Comparison of ENCODE assay signal across 9 mouse cellular contexts in the genomic region with DNA sequence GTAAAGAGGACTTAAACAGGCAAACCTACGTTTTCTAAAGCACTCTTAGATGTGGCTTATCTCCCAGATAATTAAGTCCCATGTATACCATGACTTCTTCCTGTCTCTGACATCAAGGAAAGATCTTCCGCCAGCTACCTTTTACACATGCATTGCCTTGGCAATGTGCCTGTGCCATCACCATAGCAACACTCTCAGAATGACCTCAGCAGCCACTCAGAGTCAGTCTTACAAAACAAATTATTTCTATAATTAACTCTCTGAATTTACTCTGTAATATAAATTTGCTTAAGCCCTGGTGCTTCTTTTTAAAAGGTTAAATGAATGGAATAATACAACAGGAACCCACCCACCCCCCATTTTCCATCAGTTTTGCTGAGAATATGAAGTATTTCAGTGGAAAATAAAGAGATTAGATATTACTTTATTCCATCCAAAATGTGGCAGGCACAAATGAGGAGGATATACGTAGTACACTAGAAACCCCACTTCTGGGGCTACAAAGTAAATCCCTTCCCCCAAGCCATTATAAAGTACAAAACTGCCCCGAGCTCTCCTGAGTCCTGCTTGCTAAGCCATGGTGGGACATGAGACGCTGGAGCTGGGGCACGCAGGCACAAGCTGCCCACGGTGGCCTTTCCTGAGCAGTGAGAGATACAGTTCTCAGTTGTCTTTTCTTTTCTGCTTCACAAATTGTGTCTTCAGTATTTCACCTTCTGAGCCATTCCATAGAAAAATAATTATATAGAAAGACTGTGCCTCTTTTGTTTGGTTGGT.
DNase-seq lines count a peak whose midpoint lies in the region; ATAC-seq and TF ChIP-seq lines count a peak whose summit lies in the region.
"Had no signal": no experiment of that assay in that cellular context is flagged by ENCODE, and none has a peak within 500 bp of the region (broad histone marks: within the 10 kb centered on the region; RNA-seq: fewer than 3 reads in every experiment).

No protein-coding gene starts in this region.

- peaks cover 8 to 77% of the 10 kb centered on the region in 2 experiments; a peak in 3 of 4 replicates for H3K4me1 ChIP-seq in CH12.LX (ENCODE audit: control insufficient read depth in 1 of 2, insufficient read depth in 2 of 2)
- peaks cover 45% of the 10 kb centered on the region for H3K4me1 ChIP-seq in hindbrain, embryonic 13.5 days (replicated peaks)
- peaks cover 13% of the 10 kb centered on the region; the same call in 1 of the 2 replicates for H3K4me1 ChIP-seq in midbrain, postnatal 0 days (ENCODE audit: insufficient read depth, low read length)
- H3K4me1 ChIP-seq in stomach, postnatal 0 days (replicated peaks; ENCODE audit: control insufficient read depth, insufficient read depth): no peaks in the 10 kb centered on the region; the same call in 1 of the 2 replicates

- 0 out of 2 replicates have a peak, but pooled peaks cover 3% of the 10 kb centered on the region for H3K79me2 ChIP-seq in CH12.LX (replicated peaks; ENCODE audit: control insufficient read depth, extremely low read depth, insufficient read depth, poor library complexity, severe bottlenecking)

- TF ChIP-seq CTCF in CH12.LX (conservative IDR thresholded peaks at IDR 0.05 in 1 of 2, IDR thresholded peaks at IDR 0.05 in 1 of 2; ENCODE audit: low read depth in 2 of 2, low read length in 2 of 2): no peak
- no peak for TF ChIP-seq CTCF in midbrain, postnatal 0 days (IDR thresholded peaks at IDR 0.05)
- TF ChIP-seq CTCF in stomach, postnatal 0 days (IDR thresholded peaks at IDR 0.05; ENCODE audit: low read depth): no peak

- peak overlapping the region in 2 of 3 experiments; percentile 6 to 17 for H3K4me3 ChIP-seq in CH12.LX (replicated peaks in 1 of 3; ENCODE audit: low read depth in 2 of 3, low read length in 2 of 3, poor library complexity in 1 of 3)
- no peak overlapping the region for H3K4me3 ChIP-seq in hindbrain, embryonic 13.5 days
- no peak overlapping the region for H3K4me3 ChIP-seq in midbrain, postnatal 0 days (ENCODE audit: low read depth, low read length)
- no peak overlapping the region for H3K4me3 ChIP-seq in stomach, postnatal 0 days (ENCODE audit: low read depth, low read length)
- H3K4me3 ChIP-seq: embryonic facial prominence, embryonic 12.5 days had no signal

- in situ Hi-C loops in CH12.LX (cut with MboI; ENCODE audit: low pct_ligation_motif_present, low pct_unique_long_range_greater_than_20kb, low sequenced_read_pairs): loop anchor here (10.0 to 25.0 kb wide), 3 partner anchors 63 to 266 kb away; partner anchors contain the start of gene Gnaq

- peak overlapping the region; percentile 96 for H3K4me2 ChIP-seq in CH12.LX (ENCODE audit: insufficient read depth, low read depth, poor library complexity, severe bottlenecking)
- no peak overlapping the region for H3K4me2 ChIP-seq in hindbrain, embryonic 13.5 days
- no peak overlapping the region for H3K4me2 ChIP-seq in midbrain, postnatal 0 days (ENCODE audit: low read depth, low read length, poor library complexity, severe bottlenecking)
- no peak overlapping the region for H3K4me2 ChIP-seq in stomach, postnatal 0 days (replicated peaks; ENCODE audit: low read depth)
- H3K4me2 ChIP-seq: embryonic facial prominence, embryonic 12.5 days had no signal

- peak overlapping the region; percentile 86 for H3K27ac ChIP-seq in CH12.LX (ENCODE audit: insufficient read depth, low read depth)
- peak overlapping the region; percentile 58 for H3K27ac ChIP-seq in hindbrain, embryonic 13.5 days
- 0 out of 2 replicates have a peak overlapping the region, but pooled peaks have one; percentile 8 for H3K27ac ChIP-seq in midbrain, postnatal 0 days (ENCODE audit: low read depth, low read length)
- no peak overlapping the region for H3K27ac ChIP-seq in stomach, postnatal 0 days (replicated peaks)

- H3K36me3 ChIP-seq in CH12.LX (replicated peaks in 1 of 2; ENCODE audit: control insufficient read depth in 1 of 2, insufficient read depth in 1 of 2, low read length in 1 of 2): peaks cover 0 to 14% of the 10 kb centered on the region in 2 experiments
- peaks cover under 1% of the 10 kb centered on the region; the same call in 1 of the 2 replicates for H3K36me3 ChIP-seq in hindbrain, embryonic 13.5 days
- no peaks in the 10 kb centered on the region for H3K36me3 ChIP-seq in midbrain, postnatal 0 days (ENCODE audit: insufficient read depth, low read length)
- H3K36me3 ChIP-seq in stomach, postnatal 0 days (ENCODE audit: control insufficient read depth, insufficient read depth, low read length): no peaks in the 10 kb centered on the region

- peak overlapping the region; percentile 91 for H3K9ac ChIP-seq in CH12.LX (ENCODE audit: insufficient read depth, low read depth)
- no peak overlapping the region for H3K9ac ChIP-seq in hindbrain, embryonic 13.5 days
- H3K9ac ChIP-seq in midbrain, postnatal 0 days (replicated peaks; ENCODE audit: low read length, poor library complexity, severe bottlenecking): peak overlapping the region; percentile 33; the same call in 1 of the 2 replicates
- H3K9ac ChIP-seq in stomach, postnatal 0 days (ENCODE audit: low read length): no peak overlapping the region
- H3K9ac ChIP-seq: embryonic facial prominence, embryonic 12.5 days had no signal

- H3K27me3 ChIP-seq in CH12.LX (replicated peaks): no peaks in the 10 kb centered on the region
- H3K27me3 ChIP-seq in hindbrain, embryonic 13.5 days: no peaks in the 10 kb centered on the region
- no peaks in the 10 kb centered on the region for H3K27me3 ChIP-seq in midbrain, postnatal 0 days (ENCODE audit: insufficient read depth, low read length)
- H3K27me3 ChIP-seq in stomach, postnatal 0 days (ENCODE audit: control insufficient read depth, insufficient read depth, low read length): no peaks in the 10 kb centered on the region
- H3K27me3 ChIP-seq: embryonic facial prominence, embryonic 12.5 days had no signal

- no peaks in the 10 kb centered on the region for H3K9me3 ChIP-seq in CH12.LX (replicated peaks; ENCODE audit: low read length)
- no peaks in the 10 kb centered on the region for H3K9me3 ChIP-seq in hindbrain, embryonic 13.5 days
- no peaks in the 10 kb centered on the region for H3K9me3 ChIP-seq in midbrain, postnatal 0 days (ENCODE audit: low read length)
- H3K9me3 ChIP-seq in stomach, postnatal 0 days (ENCODE audit: control insufficient read depth, low read length): no peaks in the 10 kb centered on the region
- H3K9me3 ChIP-seq: embryonic facial prominence, embryonic 12.5 days had no signal

- dilution Hi-C loops in CH12.LX (cut with MboI; ENCODE audit: extremely low pct_ligation_motif_present, extremely low pct_unique_long_range_greater_than_20kb, low sequenced_read_pairs): no loop called here

- TF ChIP-seq EP300 in CH12.LX (IDR thresholded peaks at IDR 0.05; ENCODE audit: low read length): no peak
- TF ChIP-seq EP300 in stomach, postnatal 0 days (optimal IDR thresholded peaks at IDR 0.05): no peak

- no peak for TF ChIP-seq RAD21 in CH12.LX (IDR thresholded peaks at IDR 0.05; ENCODE audit: low read depth, low read length)

- peak; percentile 76 for ATAC-seq in hindbrain, embryonic 13.5 days (ENCODE audit: low FRiP score)
- ATAC-seq in midbrain, postnatal 0 days (ENCODE audit: low FRiP score): peak; percentile 71
- no peak for ATAC-seq in stomach, postnatal 0 days (ENCODE audit: low FRiP score, low TSS enrichment)

- peak; percentile 22; the same call in 1 of the 2 replicates for TF ChIP-seq POLR2A in CH12.LX (IDR thresholded peaks at IDR 0.05; ENCODE audit: low read depth, low read length)

- WGBS in hindbrain, embryonic 13.5 days: 38% methylated on average over 7 of the region's 7 CpGs
- 23% methylated on average over 7 of the region's 7 CpGs for WGBS in midbrain, postnatal 0 days
- 53% methylated on average over 7 of the region's 7 CpGs for WGBS in stomach, postnatal 0 days

- peak; percentile 31 for DNase-seq in embryo, embryonic 11 days
- DNase-seq in embryo, embryonic 10 days (ENCODE audit: low spot score): no peak
- peak; percentile 92 for DNase-seq in CH12.LX (ENCODE audit: extremely low read depth)
- DNase-seq in cerebellum, postnatal 10 days: peak; percentile 89 to 92
- DNase-seq in left cerebral cortex, adult 8-10 months (ENCODE audit: low spot score in 2 of 2): peak; percentile 39 to 62
- peak; percentile 81 for DNase-seq in midbrain, postnatal 0 days (ENCODE audit: low spot score)
- DNase-seq in stomach, postnatal 0 days (ENCODE audit: low spot score): peak; percentile 68

TF ChIP-seq in CH12.LX, 34 proteins besides CTCF, POLR2A, EP300 and RAD21 (continues in another document):
- TF ChIP-seq TBP (conservative IDR thresholded peaks at IDR 0.05; ENCODE audit: low read depth, low read length) (peak; percentile 50; the same call in 1 of the 2 replicates), BHLHE40 (IDR thresholded peaks at IDR 0.05; ENCODE audit: low read depth, low read length) (peak; percentile 40; the same call in 1 of the 2 replicates), MXI1 (IDR thresholded peaks at IDR 0.05; ENCODE audit: low read depth, low read length) (peak; percentile 90), ZKSCAN1 (IDR thresholded peaks at IDR 0.05; ENCODE audit: borderline replicate concordance, low read depth, low read length) (no peak), POLR2AphosphoS2 (IDR thresholded peaks at IDR 0.05; ENCODE audit: low read depth, low read length) (no peak), HCFC1 (IDR thresholded peaks at IDR 0.05; ENCODE audit: low read depth, low read length) (no peak), JUND (conservative IDR thresholded peaks at IDR 0.05; ENCODE audit: low read depth, low read length) (peak; percentile 94), USF1 (IDR thresholded peaks at IDR 0.05; ENCODE audit: low read depth, low read length) (no peak), USF2 (conservative IDR thresholded peaks at IDR 0.05; ENCODE audit: low read depth, low read length) (no peak), TCF12 (IDR thresholded peaks at IDR 0.05; ENCODE audit: low read depth, low read length) (no peak), SMC3 (IDR thresholded peaks at IDR 0.05; ENCODE audit: low read depth, low read length) (no peak), SIN3A (IDR thresholded peaks at IDR 0.05; ENCODE audit: low read length) (no peak), MYC (IDR thresholded peaks at IDR 0.05; ENCODE audit: low read depth, low read length) (no peak), JUN (IDR thresholded peaks at IDR 0.05; ENCODE audit: insufficient read depth, low read depth, low read length) (peak; percentile 95), MAX (IDR thresholded peaks at IDR 0.05; ENCODE audit: low read length) (no peak), ELF1 (IDR thresholded peaks at IDR 0.05; ENCODE audit: low read depth, low read length) (no peak), ZC3H11A (IDR thresholded peaks at IDR 0.05; ENCODE audit: low read depth, low read length) (no peak), ETS1 (conservative IDR thresholded peaks at IDR 0.05; ENCODE audit: low read depth, low read length) (peak; percentile 74), GABPA (IDR thresholded peaks at IDR 0.05; ENCODE audit: insufficient replicate concordance, low read depth, low read length) (no peak), NRF1 (IDR thresholded peaks at IDR 0.05; ENCODE audit: low read depth, low read length) (no peak), E2F4 (IDR thresholded peaks at IDR 0.05; ENCODE audit: insufficient replicate concordance, low read depth, low read length) (no peak), PAX5 (IDR thresholded peaks at IDR 0.05; ENCODE audit: low read length) (no peak)

Comparison
In these comparisons a context has a peak if more than half of its experiments do, and no peak if none do; other contexts are left out.
1. H3K4me3 ChIP-seq: peak in CH12.LX (2 of 3); none in hindbrain, embryonic 13.5 days (single experiment), midbrain, postnatal 0 days (single experiment) and stomach, postnatal 0 days (single experiment).
2. H3K9ac ChIP-seq: peak in CH12.LX (single experiment) and midbrain, postnatal 0 days (single experiment); none in hindbrain, embryonic 13.5 days (single experiment) and stomach, postnatal 0 days (single experiment).